In the genomic region with DNA sequence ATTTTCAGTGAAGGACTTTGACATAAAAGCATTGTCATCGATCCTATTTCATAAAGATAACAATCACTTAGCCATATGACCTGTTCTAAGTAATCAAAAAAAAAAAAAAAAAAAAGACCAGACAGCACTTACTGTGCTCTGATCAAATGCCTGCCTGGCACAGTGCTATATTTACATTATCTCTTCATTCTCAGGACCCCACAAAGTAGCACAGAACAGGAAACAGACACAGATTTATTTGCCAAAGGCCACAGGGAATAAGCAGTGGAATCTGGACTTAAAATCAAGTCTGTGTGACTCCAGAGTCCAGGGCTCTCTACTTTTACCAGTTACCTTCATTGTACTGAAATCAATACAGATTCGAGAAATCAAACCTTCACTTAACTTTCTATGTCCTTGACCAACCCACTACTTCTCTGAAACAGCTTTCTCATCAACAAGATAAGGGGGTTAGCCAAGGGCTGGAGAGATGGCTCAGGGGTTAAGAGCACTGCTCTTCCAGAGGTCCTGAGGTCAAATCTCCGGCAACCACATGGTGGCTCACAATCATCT, we compare ENCODE assay signal across 15 mouse cellular contexts.
"Had no signal": no experiment of that assay in that cellular context is flagged by ENCODE, and none has a peak within 500 bp of the region (broad histone marks: within the 10 kb centered on the region; RNA-seq: fewer than 3 reads in every experiment).

No protein-coding gene starts in this region.

- H3K36me3 ChIP-seq: midbrain, embryonic 15.5 days; neural tube, embryonic 12.5 days had no signal

- H3K9ac ChIP-seq: liver, embryonic 14.5 days; midbrain, embryonic 15.5 days; neural tube, embryonic 12.5 days had no signal

- H3K27me3 ChIP-seq: megakaryocyte, embryonic 14.5 days; midbrain, embryonic 15.5 days; neural tube, embryonic 12.5 days had no signal

- ATAC-seq: lung, postnatal 0 days; midbrain, embryonic 15.5 days had no signal

- H3K4me3 ChIP-seq: left cerebral cortex, adult 2 months; limb, embryonic 10.5 days; megakaryocyte, embryonic 14.5 days; midbrain, embryonic 15.5 days; neural tube, embryonic 12.5 days had no signal

- H3K4me1 ChIP-seq: limb, embryonic 10.5 days; neural tube, embryonic 12.5 days had no signal

- DNase-seq: kidney, adult 2 months; kidney, postnatal 36 days; lung, adult 2 months; lung, postnatal 4 days; right cerebral cortex, postnatal 4 days; spleen, adult 18-20 months; thymus, postnatal 36 days had no signal

- H3K27ac ChIP-seq: left cerebral cortex, adult 2 months; limb, embryonic 10.5 days; liver, embryonic 14.5 days; midbrain, embryonic 15.5 days; neural tube, embryonic 12.5 days had no signal

- H3K4me2 ChIP-seq: midbrain, embryonic 11.5 days; midbrain, embryonic 15.5 days; neural tube, embryonic 12.5 days had no signal

- H3K9me3 ChIP-seq: limb, embryonic 10.5 days; midbrain, embryonic 15.5 days; neural tube, embryonic 12.5 days had no signal
